Mouse (Mus musculus) brain, embryonic 14.5 days (tissue): ENCODE measurements around the gene Ctsh.

Experiments
- CTCF ChIP-seq: fragments of 200-500 bp; IDR thresholded peaks from 2 replicates; pipeline ENCODE4 v1.5.1; 2012; ENCODE audit warnings: inconsistent platforms, mild to moderate bottlenecking, moderate library complexity, borderline replicate concordance; ENCODE audit not compliant: insufficient read depth, insufficient read length; ENCODE audit errors: extremely low read depth
- POLR2A ChIP-seq: fragments of 200-500 bp; IDR thresholded peaks from 2 replicates; pipeline ENCODE4 v1.6.1; 2012; ENCODE audit warnings: mild to moderate bottlenecking, inconsistent platforms, borderline replicate concordance; ENCODE audit not compliant: poor library complexity, insufficient read depth, insufficient read length, severe bottlenecking; ENCODE audit errors: extremely low read depth

GRCm38 (mm10) chr9:90040916-90041315 lies 13.0 kb upstream of the Ctsh start:
- no peak for TF ChIP-seq CTCF
- TF ChIP-seq POLR2A = no peak
